Mouse (Mus musculus): Measurements from ENCODE around the gene Slc6a12.

DNA sequence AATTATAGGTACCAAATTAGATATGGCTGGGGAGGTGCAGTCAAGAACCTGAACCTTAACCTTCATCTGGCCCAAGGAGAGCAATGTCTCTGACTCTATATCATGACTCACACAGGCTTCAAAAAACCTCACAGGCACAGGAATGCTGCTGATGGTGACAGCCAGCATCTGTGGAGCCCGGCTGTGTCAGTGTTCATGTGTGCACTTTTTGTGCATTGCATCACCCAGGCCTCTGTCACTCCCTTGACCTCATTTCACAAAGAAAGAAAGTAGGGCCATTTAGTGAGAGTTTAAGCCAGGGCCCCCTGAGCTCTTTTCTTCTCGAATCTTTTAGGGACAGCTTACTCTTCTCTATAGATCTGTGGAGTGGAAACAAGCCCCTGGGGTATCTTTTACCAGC, 9.4 kb downstream of the Slc6a12 start:
- TF ChIP-seq CTCF (IDR thresholded peaks at IDR 0.05; ENCODE audit: extremely low read depth, insufficient read depth, insufficient read length, insufficient replicate concordance), result no peak
- no peak for TF ChIP-seq POLR2A (IDR thresholded peaks at IDR 0.05; ENCODE audit: low read depth, low read length)
